13 mouse cellular contexts compared by ENCODE assay signal in genomic region chr3:149084861-149085598, GRCm38 (mm10).
A peak's percentile ranks its signal among the peaks of the same experiment; 100 is the strongest.
DNase-seq lines count a peak whose midpoint lies in the region; ATAC-seq and TF ChIP-seq lines count a peak whose summit lies in the region.
"Had no signal": no experiment of that assay in that cellular context is flagged by ENCODE, and none has a peak within 500 bp of the region (broad histone marks: within the 10 kb centered on the region; RNA-seq: fewer than 3 reads in every experiment).

No protein-coding gene starts in this region.

- H3K4me3 ChIP-seq in forebrain, embryonic 10.5 days = no peak overlapping the region
- H3K4me3 ChIP-seq in forebrain, embryonic 13.5 days = no peak overlapping the region
- H3K4me3 ChIP-seq in kidney, adult 2 months (ENCODE audit: insufficient read depth, low read depth, low read length) = no peak overlapping the region
- no peak overlapping the region for H3K4me3 ChIP-seq in kidney, embryonic 14.5 days (ENCODE audit: low read length)
- no peak overlapping the region for H3K4me3 ChIP-seq in liver, adult 2 months (ENCODE audit: insufficient read depth, low read depth, low read length)
- H3K4me3 ChIP-seq: forebrain, embryonic 12.5 days; liver, embryonic 13.5 days had no signal

- peaks cover 72% of the 10 kb centered on the region for H3K4me1 ChIP-seq in forebrain, embryonic 10.5 days
- peaks cover 15% of the 10 kb centered on the region for H3K4me1 ChIP-seq in forebrain, embryonic 13.5 days
- H3K4me1 ChIP-seq in kidney, adult 2 months (ENCODE audit: control insufficient read depth, insufficient read depth, low read length) = peaks cover 22% of the 10 kb centered on the region
- H3K4me1 ChIP-seq in kidney, embryonic 14.5 days (ENCODE audit: control insufficient read depth, insufficient read depth, low read length) = peaks cover 12% of the 10 kb centered on the region
- H3K4me1 ChIP-seq in liver, adult 2 months (ENCODE audit: control insufficient read depth, insufficient read depth, low read length) = peaks cover 31% of the 10 kb centered on the region

- peak overlapping the region; percentile 75 for H3K27ac ChIP-seq in forebrain, embryonic 10.5 days
- H3K27ac ChIP-seq in forebrain, embryonic 13.5 days = no peak overlapping the region
- H3K27ac ChIP-seq in kidney, adult 2 months (ENCODE audit: insufficient read depth, low read depth, low read length) = peak overlapping the region; percentile 69
- H3K27ac ChIP-seq in kidney, embryonic 14.5 days (ENCODE audit: low read depth, low read length) = no peak overlapping the region
- no peak overlapping the region for H3K27ac ChIP-seq in liver, adult 2 months (replicated peaks; ENCODE audit: insufficient read depth, low read depth, low read length)
- H3K27ac ChIP-seq: forebrain, embryonic 12.5 days; liver, embryonic 13.5 days had no signal

- no peak for TF ChIP-seq POLR2A in kidney, adult 2 months (IDR thresholded peaks at IDR 0.05; ENCODE audit: low read depth, low read length)
- no peak for TF ChIP-seq POLR2A in liver, adult 2 months (IDR thresholded peaks at IDR 0.05; ENCODE audit: extremely low read depth, insufficient read depth, low read length)

- H3K36me3 ChIP-seq in forebrain, embryonic 10.5 days (replicated peaks) = no peaks in the 10 kb centered on the region
- H3K36me3 ChIP-seq in forebrain, embryonic 13.5 days (ENCODE audit: poor library complexity, severe bottlenecking) = no peaks in the 10 kb centered on the region
- no peaks in the 10 kb centered on the region for H3K36me3 ChIP-seq in kidney, adult 2 months (ENCODE audit: control insufficient read depth, insufficient read depth, low read length)
- no peaks in the 10 kb centered on the region for H3K36me3 ChIP-seq in kidney, embryonic 14.5 days (ENCODE audit: control insufficient read depth, insufficient read depth, low read length)
- no peaks in the 10 kb centered on the region for H3K36me3 ChIP-seq in liver, adult 2 months (ENCODE audit: control insufficient read depth, insufficient read depth, low read length)
- H3K36me3 ChIP-seq: forebrain, embryonic 12.5 days; liver, embryonic 13.5 days had no signal

- 46% methylated on average over 10 of the region's 10 CpGs for WGBS in forebrain, embryonic 10.5 days
- WGBS in forebrain, embryonic 13.5 days = 33% methylated on average over 10 of the region's 10 CpGs
- 42% methylated on average over 10 of the region's 10 CpGs for WGBS in kidney, adult 2 months
- WGBS in kidney, embryonic 14.5 days = 58% methylated on average over 10 of the region's 10 CpGs
- 45% methylated on average over 10 of the region's 10 CpGs for WGBS in liver, adult 2 months

- TF ChIP-seq CTCF in kidney, adult 2 months (conservative IDR thresholded peaks at IDR 0.05; ENCODE audit: insufficient read depth, insufficient read length, low read depth, low read length) = no peak
- TF ChIP-seq CTCF in liver, adult 2 months (IDR thresholded peaks at IDR 0.05; ENCODE audit: low read depth, low read length) = no peak

- intact Hi-C loops in left cerebral cortex, postnatal 14 days (cut with DNase I) = no loop called here

- H3K27me3 ChIP-seq in forebrain, embryonic 10.5 days (ENCODE audit: poor library complexity, severe bottlenecking) = peaks cover 43% of the 10 kb centered on the region
- H3K27me3 ChIP-seq in forebrain, embryonic 13.5 days = peaks cover 19% of the 10 kb centered on the region
- H3K27me3 ChIP-seq in kidney, adult 2 months (replicated peaks; ENCODE audit: control insufficient read depth, insufficient read depth, low read length) = no peaks in the 10 kb centered on the region
- H3K27me3 ChIP-seq in kidney, embryonic 14.5 days (ENCODE audit: control insufficient read depth, insufficient read depth, low read length) = no peaks in the 10 kb centered on the region
- no peaks in the 10 kb centered on the region for H3K27me3 ChIP-seq in liver, adult 2 months (ENCODE audit: control insufficient read depth, insufficient read depth, low read length)
- H3K27me3 ChIP-seq: liver, embryonic 13.5 days had no signal

- H3K9me3 ChIP-seq in forebrain, embryonic 10.5 days = no peaks in the 10 kb centered on the region
- no peaks in the 10 kb centered on the region for H3K9me3 ChIP-seq in forebrain, embryonic 13.5 days (replicated peaks)
- H3K9me3 ChIP-seq in kidney, embryonic 14.5 days (ENCODE audit: control insufficient read depth, low read length) = no peaks in the 10 kb centered on the region
- H3K9me3 ChIP-seq: forebrain, embryonic 12.5 days; liver, embryonic 13.5 days had no signal

- ATAC-seq in forebrain, embryonic 13.5 days = no peak
- ATAC-seq in kidney, embryonic 14.5 days (ENCODE audit: low FRiP score, low TSS enrichment) = no peak

- H3K79me2 ChIP-seq in liver, adult 2 months (ENCODE audit: control insufficient read depth, insufficient read depth, low read length) = no peaks in the 10 kb centered on the region

- H3K9ac ChIP-seq in forebrain, embryonic 13.5 days = no peak overlapping the region
- no peak overlapping the region for H3K9ac ChIP-seq in kidney, embryonic 14.5 days (ENCODE audit: low read depth, low read length)
- no peak overlapping the region for H3K9ac ChIP-seq in liver, adult 2 months (ENCODE audit: low read depth, low read length)
- H3K9ac ChIP-seq: forebrain, embryonic 12.5 days; liver, embryonic 13.5 days had no signal

- H3K4me2 ChIP-seq in forebrain, embryonic 13.5 days = no peak overlapping the region
- H3K4me2 ChIP-seq in kidney, embryonic 14.5 days (replicated peaks; ENCODE audit: low read depth, low read length) = no peak overlapping the region
- H3K4me2 ChIP-seq: forebrain, embryonic 12.5 days; liver, embryonic 13.5 days had no signal

- DNase-seq in forebrain, embryonic 10.5 days (ENCODE audit: extremely low spot score, low spot score) = no peak
- peak; percentile 76 for DNase-seq in kidney, adult 2 months
- peak; percentile 57 for DNase-seq in adipocyte (ENCODE audit: low spot score)
- peak; percentile 51 for DNase-seq in liver, adult 2 months (ENCODE audit: extremely low read depth, low read depth, low spot score)
- DNase-seq in frontal cortex, postnatal 36 days (ENCODE audit: low spot score in 2 of 2) = no peak
- no peak for DNase-seq in left cerebral cortex, postnatal 14 days (ENCODE audit: low spot score in 2 of 2)
- DNase-seq: adrenal gland, postnatal 36 days; cerebellum, adult 11-12 months; gastrocnemius, postnatal 36 days; liver, embryonic 13.5 days had no signal

Comparison
In these comparisons a context has a peak if more than half of its experiments do, and no peak if none do; other contexts are left out.
1. H3K27ac ChIP-seq: peak in forebrain, embryonic 10.5 days (single experiment) and kidney, adult 2 months (single experiment); none in forebrain, embryonic 13.5 days (single experiment), kidney, embryonic 14.5 days (single experiment) and liver, adult 2 months (single experiment).
2. DNase-seq: peak in kidney, adult 2 months (single experiment), adipocyte (single experiment) and liver, adult 2 months (single experiment); none in forebrain, embryonic 10.5 days (single experiment), frontal cortex, postnatal 36 days (0 of 2) and left cerebral cortex, postnatal 14 days (0 of 2).